Mouse (Mus musculus) activated CD4-positive, CD25-positive, alpha-beta regulatory T cell, adult 4 months (primary cell): Measurements from ENCODE around the gene Dtx1. TPM values are rescaled to one million over a fixed set of nuclear protein-coding genes. Genes with fewer than 3 reads are reported as not detected.
A peak's percentile ranks its signal among the peaks of the same experiment; 100 is the strongest.

Experiments
- ATAC-seq: one replicate; pipeline ENCODE4 v1.8.0; 2017
- polyA plus RNA-seq, 2 experiments: library from polyadenylated mRNA; unstranded; fragments of 100-300 nt; shearing (Covaris generic); gene quantifications; one replicate each; pipeline ENCODE4 v1.2.1; 2017

The Dtx1 gene
- polyA plus RNA-seq, 2 experiments from 2014 or later, result 45.6 to 48.2 TPM

GRCm38 (mm10) chr5:120674229-120675145 is 37.2 kb downstream of the Dtx1 start:
- ATAC-seq, result peak; percentile 11

- ATAC-seq, result peak; percentile 48
Observed at GRCm38 (mm10) chr5:120673626-120674025, 38.1 kb downstream of the Dtx1 start.

GRCm38 (mm10) chr5:120671865-120672264 is 39.9 kb downstream of the Dtx1 start:
- no peak for ATAC-seq

GRCm38 (mm10) chr5:120670132-120670531 is 41.6 kb downstream of the Dtx1 start:
- no peak for ATAC-seq

DNA sequence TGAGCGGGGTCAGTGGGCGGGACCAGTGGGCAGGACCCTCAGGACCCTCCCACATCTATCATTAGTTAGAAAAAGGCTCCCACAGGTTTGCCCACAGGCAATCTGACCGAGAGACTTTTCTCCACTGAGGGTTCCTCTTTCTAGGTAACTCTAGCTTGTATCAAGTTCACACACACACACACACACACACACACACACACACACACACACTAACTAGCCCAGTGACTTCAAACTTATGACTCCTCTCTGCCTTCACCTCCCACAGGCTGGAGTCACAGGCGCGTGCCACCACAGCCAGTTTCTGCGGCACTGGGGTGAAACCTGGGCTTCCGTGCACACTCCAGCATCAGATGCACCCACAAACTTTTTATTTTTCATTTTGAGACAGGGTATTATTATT is 43.0 kb downstream of the Dtx1 start:
- ATAC-seq, result no peak

GRCm38 (mm10) chr5:120664888-120665287 is 46.8 kb downstream of the Dtx1 start:
- ATAC-seq, result no peak

DNA sequence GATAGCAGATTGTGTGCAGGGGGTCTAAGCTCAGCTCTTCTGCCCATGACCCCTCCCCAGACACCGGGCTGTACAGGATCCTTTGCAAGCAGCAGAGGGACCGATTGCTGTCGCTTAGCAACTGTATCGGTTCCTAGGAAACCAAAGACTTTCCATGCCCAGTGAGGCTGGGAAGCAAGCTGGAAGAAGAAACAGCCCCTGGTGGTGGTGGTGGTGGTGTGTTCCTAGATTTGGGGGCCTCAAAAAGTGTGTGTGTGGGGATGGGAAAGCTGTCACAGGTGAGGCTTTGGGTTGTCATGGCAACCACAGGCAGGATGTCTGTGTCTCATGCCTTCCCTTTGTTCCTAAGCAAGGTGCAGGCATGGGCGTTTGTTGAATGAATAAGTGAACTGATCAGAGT is 50.9 kb downstream of the Dtx1 start:
- no peak for ATAC-seq

DNA sequence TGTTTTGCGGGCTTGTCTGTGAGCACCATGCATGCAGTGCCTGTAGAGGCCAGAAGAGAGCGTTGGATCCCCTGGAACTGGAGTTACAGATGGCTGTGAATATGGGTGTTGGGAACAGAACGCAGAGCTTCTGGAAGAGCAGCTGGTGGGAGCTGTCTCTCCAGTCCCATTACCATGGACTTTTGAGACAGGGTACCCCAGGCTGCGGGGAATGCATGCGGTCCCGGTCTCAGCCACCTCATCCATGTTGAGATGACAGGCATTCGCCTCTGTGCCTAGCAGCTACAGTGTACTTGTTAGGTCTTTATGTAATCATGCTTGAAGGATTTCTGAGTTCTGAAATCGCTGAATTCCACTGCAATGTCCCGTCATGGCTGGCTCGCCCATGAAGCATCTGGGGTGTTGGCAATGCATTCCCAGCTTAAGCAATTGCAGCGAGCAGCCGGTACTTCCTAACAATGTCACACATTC is 55.4 kb downstream of the Dtx1 start:
- ATAC-seq, result no peak

- ATAC-seq, result no peak
Observed at GRCm38 (mm10) chr5:120653873-120654272, 57.9 kb downstream of the Dtx1 start.

- ATAC-seq, result no peak
Observed at GRCm38 (mm10) chr5:120652915-120653701, 58.6 kb downstream of the Dtx1 start.

GRCm38 (mm10) chr5:120651230-120651629 is 60.5 kb downstream of the Dtx1 start:
- no peak for ATAC-seq

- ATAC-seq, result no peak
Observed at GRCm38 (mm10) chr5:120649938-120650337, 61.8 kb downstream of the Dtx1 start.

DNA sequence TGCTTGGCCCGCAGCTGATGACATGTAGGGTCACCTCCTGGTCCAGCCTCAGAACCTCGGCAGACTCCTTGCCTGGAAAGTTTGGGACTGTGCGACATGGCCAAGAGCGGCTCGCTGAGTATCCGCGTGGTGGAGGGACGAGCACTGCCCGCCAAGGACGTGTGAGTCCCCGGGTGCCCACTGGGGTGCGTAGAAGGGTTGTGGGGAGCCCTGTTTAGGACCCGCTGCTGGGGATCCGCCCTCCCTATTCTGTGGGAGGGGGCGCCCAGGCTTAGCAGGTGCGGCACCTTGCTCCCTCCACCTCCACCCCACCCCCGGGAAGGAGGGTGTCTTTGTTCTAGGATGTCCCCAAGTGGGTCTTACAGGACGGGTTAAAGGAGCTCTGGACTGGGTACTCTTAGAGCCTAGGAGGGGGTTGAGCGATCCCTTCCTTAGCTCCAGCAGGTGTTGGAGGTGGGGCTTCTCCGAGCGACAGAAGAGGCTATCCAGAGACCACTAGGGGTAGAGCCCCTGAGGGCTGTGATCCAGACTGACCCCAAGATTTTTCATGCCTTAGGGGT is 62.3 kb downstream of the Dtx1 start:
- no peak for ATAC-seq

GRCm38 (mm10) chr5:120648569-120649373 is 63.0 kb downstream of the Dtx1 start, which contains the start of gene Rasal1:
Gene Rasal1, plus strand, starts transcription at chr5:120648812.
- ATAC-seq, result peak; percentile 91

- ATAC-seq, result peak; percentile 32
Observed at GRCm38 (mm10) chr5:120647814-120648491, 63.8 kb downstream of the Dtx1 start.

GRCm38 (mm10) chr5:120647361-120647760 is 64.4 kb downstream of the Dtx1 start:
- no peak for ATAC-seq

GRCm38 (mm10) chr5:120645851-120646250 is 65.9 kb downstream of the Dtx1 start:
- ATAC-seq, result no peak

DNA sequence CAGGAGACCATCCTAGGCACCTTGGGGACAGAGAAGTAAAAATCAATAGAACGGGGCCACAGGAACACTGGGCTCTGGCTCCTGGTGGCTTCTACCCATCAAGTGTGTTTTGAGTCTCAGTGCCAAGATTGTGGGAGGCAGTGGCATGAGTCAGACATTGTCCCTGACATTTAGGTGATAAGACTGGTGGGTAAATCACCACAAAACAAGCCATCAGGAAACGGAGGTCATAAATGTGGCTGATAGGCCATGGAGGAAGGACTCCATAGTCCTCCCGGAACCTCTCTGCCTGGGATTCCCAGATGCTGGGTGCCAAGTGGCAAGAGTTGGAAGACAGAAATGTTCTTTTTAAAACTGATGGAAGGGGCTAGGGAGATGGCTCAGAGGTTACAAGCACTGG is 67.5 kb downstream of the Dtx1 start:
- no peak for ATAC-seq

GRCm38 (mm10) chr5:120643365-120644085 is 68.2 kb downstream of the Dtx1 start:
- no peak for ATAC-seq

DNA sequence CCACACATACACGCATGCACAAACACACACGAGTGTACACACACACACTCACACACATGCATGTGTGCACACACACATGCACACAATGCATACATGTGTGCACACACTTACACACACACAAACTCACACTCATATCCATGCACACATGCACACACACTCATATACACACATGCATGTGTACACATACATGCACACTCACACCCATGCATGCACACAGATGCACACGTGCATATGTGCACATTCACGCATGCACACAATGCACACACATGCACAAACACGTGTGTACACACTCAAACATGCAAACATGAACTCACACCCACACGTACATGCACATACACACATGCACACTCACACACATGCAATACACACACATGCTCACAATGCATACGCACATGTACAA is 71.6 kb downstream of the Dtx1 start:
- no peak for ATAC-seq

DNA sequence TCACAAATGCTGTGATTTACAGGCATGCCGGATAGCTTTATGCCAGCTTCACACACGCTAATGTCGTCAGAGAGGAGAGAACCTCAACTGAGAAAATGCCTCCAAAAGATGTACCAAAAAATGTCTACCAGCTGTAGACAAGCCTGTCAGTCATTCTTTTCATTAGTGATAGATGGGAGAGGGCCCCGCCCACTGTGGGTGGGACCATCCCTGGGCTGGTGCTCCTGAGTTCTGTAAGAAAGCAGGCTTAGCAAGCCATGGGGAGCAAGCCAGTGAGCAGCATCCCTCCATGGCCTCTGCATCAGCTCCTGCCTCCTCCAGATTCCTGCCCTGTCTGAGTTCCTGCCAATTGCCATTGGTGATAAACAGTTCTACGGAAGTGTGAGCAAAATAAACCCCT is 76.1 kb downstream of the Dtx1 start:
- no peak for ATAC-seq
